Mouse (Mus musculus): ENCODE results near the gene Kcna3. TPM values are rescaled to one million over a fixed set of nuclear protein-coding genes. Genes with fewer than 3 reads are reported as not detected.

Kcna3 gene
- 0.59 and 0.73 TPM in 2 replicates for polyA plus RNA-seq (2015; fragmentation: Nextera tagmentation; extraction: Ambion mirVana)

- no peak for TF ChIP-seq CTCF (IDR thresholded peaks at IDR 0.05; ENCODE audit: low read depth)
- Histone ChIP-seq H3K27ac (no peak within 1 kb of the TSS), H3K27me3 (ENCODE audit: insufficient read depth, low read length) (peaks cover 5% of the 10 kb centered on the region), H3K4me2 (ENCODE audit: low read length) (peak within 1 kb of the TSS; percentile 98), H3K9ac (ENCODE audit: low read depth, low read length) (peak within 1 kb of the TSS; percentile 53), H3K4me3 (replicated peaks; ENCODE audit: low read depth, low read length) (peak within 1 kb of the TSS; percentile 62), H3K4me1 (replicated peaks; ENCODE audit: insufficient read depth, low read length) (no peaks in the 10 kb centered on the region), H3K36me3 (ENCODE audit: insufficient read depth, low read length) (no peaks in the 10 kb centered on the region), H3K9me3 (replicated peaks; ENCODE audit: low read length) (no peaks in the 10 kb centered on the region)
- DNase-seq (ENCODE audit: low spot score) (peak; percentile 75), ATAC-seq (replicated peaks; ENCODE audit: low FRiP score, low read depth) (peak; percentile 93)
- 1% methylated on average over 55 of the region's 80 CpGs for WGBS
These were observed at the start of gene Kcna3 for GRCm38 (mm10) chr3:107035521-107036457. Gene Kcna3, plus strand, starts transcription at chr3:107036169.

GRCm38 (mm10) chr3:106991334-106991733, 44.6 kb upstream of the Kcna3 start:
- TF ChIP-seq CTCF (IDR thresholded peaks at IDR 0.05; ENCODE audit: low read depth), result no peak
- Histone ChIP-seq H3K9me3 (replicated peaks; ENCODE audit: low read length) (no peaks in the 10 kb centered on the region), H3K4me2 (ENCODE audit: low read length) (no peak overlapping the region), H3K27ac (no peak overlapping the region), H3K9ac (ENCODE audit: low read depth, low read length) (no peak overlapping the region), H3K27me3 (ENCODE audit: insufficient read depth, low read length) (no peaks in the 10 kb centered on the region), H3K4me3 (replicated peaks; ENCODE audit: low read depth, low read length) (no peak overlapping the region), H3K4me1 (replicated peaks; ENCODE audit: insufficient read depth, low read length) (no peaks in the 10 kb centered on the region), H3K36me3 (ENCODE audit: insufficient read depth, low read length) (no peaks in the 10 kb centered on the region)
- DNase-seq (ENCODE audit: low spot score) (no peak), ATAC-seq (replicated peaks; ENCODE audit: low FRiP score, low read depth) (no peak)
- WGBS, result 80% methylated on average over 1 of the region's 1 CpGs

- Histone ChIP-seq H3K27ac (no peak overlapping the region), H3K27me3 (ENCODE audit: insufficient read depth, low read length) (no peaks in the 10 kb centered on the region), H3K4me1 (replicated peaks; ENCODE audit: insufficient read depth, low read length) (no peaks in the 10 kb centered on the region), H3K36me3 (ENCODE audit: insufficient read depth, low read length) (no peaks in the 10 kb centered on the region), H3K4me2 (ENCODE audit: low read length) (no peak overlapping the region), H3K9me3 (replicated peaks; ENCODE audit: low read length) (no peaks in the 10 kb centered on the region), H3K9ac (ENCODE audit: low read depth, low read length) (no peak overlapping the region), H3K4me3 (replicated peaks; ENCODE audit: low read depth, low read length) (no peak overlapping the region)
- 34% methylated on average over 1 of the region's 1 CpGs for whole genome bisulfite sequencing
- ATAC-seq (replicated peaks; ENCODE audit: low FRiP score, low read depth) (peak; percentile 63), DNase-seq (ENCODE audit: low spot score) (peak; percentile 36)
- no peak for TF ChIP-seq CTCF (IDR thresholded peaks at IDR 0.05; ENCODE audit: low read depth)
These were observed 40.6 kb upstream of the Kcna3 start for GRCm38 (mm10) chr3:106995347-106995746.

- ATAC-seq (replicated peaks; ENCODE audit: low FRiP score, low read depth) (no peak), DNase-seq (ENCODE audit: low spot score) (no peak)
- Histone ChIP-seq H3K4me2 (ENCODE audit: low read length) (no peak overlapping the region), H3K9me3 (replicated peaks; ENCODE audit: low read length) (no peaks in the 10 kb centered on the region), H3K4me3 (replicated peaks; ENCODE audit: low read depth, low read length) (no peak overlapping the region), H3K27me3 (ENCODE audit: insufficient read depth, low read length) (no peaks in the 10 kb centered on the region), H3K4me1 (replicated peaks; ENCODE audit: insufficient read depth, low read length) (no peaks in the 10 kb centered on the region), H3K27ac (no peak overlapping the region), H3K9ac (ENCODE audit: low read depth, low read length) (no peak overlapping the region), H3K36me3 (ENCODE audit: insufficient read depth, low read length) (no peaks in the 10 kb centered on the region)
- 70% methylated on average over 2 of the region's 2 CpGs for WGBS
- no peak for TF ChIP-seq CTCF (IDR thresholded peaks at IDR 0.05; ENCODE audit: low read depth)
These were observed 39.8 kb upstream of the Kcna3 start for GRCm38 (mm10) chr3:106996186-106996585.

- TF ChIP-seq CTCF (IDR thresholded peaks at IDR 0.05; ENCODE audit: low read depth), result no peak
- DNase-seq (ENCODE audit: low spot score), result no peak
- Histone ChIP-seq H3K27me3 (ENCODE audit: insufficient read depth, low read length) (no peaks in the 10 kb centered on the region), H3K36me3 (ENCODE audit: insufficient read depth, low read length) (no peaks in the 10 kb centered on the region), H3K4me3 (replicated peaks; ENCODE audit: low read depth, low read length) (no peak overlapping the region), H3K9ac (ENCODE audit: low read depth, low read length) (no peak overlapping the region), H3K27ac (no peak overlapping the region), H3K4me2 (ENCODE audit: low read length) (no peak overlapping the region), H3K9me3 (replicated peaks; ENCODE audit: low read length) (no peaks in the 10 kb centered on the region), H3K4me1 (replicated peaks; ENCODE audit: insufficient read depth, low read length) (no peaks in the 10 kb centered on the region)
- no peak for ATAC-seq (replicated peaks; ENCODE audit: low FRiP score, low read depth)
- WGBS, result 55% methylated on average over 1 of the region's 1 CpGs
These were observed 37.6 kb upstream of the Kcna3 start for GRCm38 (mm10) chr3:106998370-106998769.

- ATAC-seq (replicated peaks; ENCODE audit: low FRiP score, low read depth), result no peak
- no peaks in the 10 kb centered on the region for H3K27me3 ChIP-seq (ENCODE audit: insufficient read depth, low read length)
- no peak for TF ChIP-seq CTCF (IDR thresholded peaks at IDR 0.05; ENCODE audit: low read depth)
- no peaks in the 10 kb centered on the region for H3K36me3 ChIP-seq (ENCODE audit: insufficient read depth, low read length)
- H3K4me1 ChIP-seq (replicated peaks; ENCODE audit: insufficient read depth, low read length), result no peaks in the 10 kb centered on the region
- no peak for DNase-seq (ENCODE audit: low spot score)
- 81% methylated on average over 2 of the region's 2 CpGs for WGBS
- no peak overlapping the region for H3K4me2 ChIP-seq (ENCODE audit: low read length)
- H3K4me3 ChIP-seq (replicated peaks; ENCODE audit: low read depth, low read length), result no peak overlapping the region
- no peak overlapping the region for H3K9ac ChIP-seq (ENCODE audit: low read depth, low read length)
- no peak overlapping the region for H3K27ac ChIP-seq
- no peaks in the 10 kb centered on the region for H3K9me3 ChIP-seq (replicated peaks; ENCODE audit: low read length)
These were observed 35.8 kb upstream of the Kcna3 start for GRCm38 (mm10) chr3:107000165-107000564.
